Mouse (Mus musculus) spleen, adult 2 months (tissue): ENCODE measurements around the gene Srgap2. TPM values are rescaled to one million over a fixed set of nuclear protein-coding genes. Genes with fewer than 3 reads are reported as not detected.
"Not testable (repeated sequence)": the region's sequence is repeated elsewhere in the genome, so short reads cannot be mapped to it uniquely, and the experiment has no call there.

Source experiments
- DNase-seq, 2 experiments: peaks; one replicate each; pipeline versions ENCODE4 v3.0.0 to v3.0.0-alpha.2; 2012 to 2021; ENCODE audit warnings: low spot score in 2 of 2, low read depth in 1 of 2
- H3K27ac ChIP-seq: fragments of 200-500 bp; 2 replicates; pipeline ENCODE4 v1.5.1; 2012; ENCODE audit warnings: low read length, inconsistent platforms; ENCODE audit not compliant: insufficient read depth
- H3K27me3 ChIP-seq: fragments of 200-500 bp; 2 replicates; pipeline ENCODE4 v1.6.1; 2012; ENCODE audit warnings: mild to moderate bottlenecking, moderate library complexity, low read length, inconsistent platforms; ENCODE audit not compliant: control insufficient read depth, insufficient read depth
- H3K36me3 ChIP-seq: fragments of 200-500 bp; 2 replicates; pipeline ENCODE4 v1.6.1; 2012; ENCODE audit warnings: mild to moderate bottlenecking, low read length, inconsistent platforms; ENCODE audit not compliant: control insufficient read depth, insufficient read depth
- H3K4me1 ChIP-seq: fragments of 200-500 bp; 2 replicates; pipeline ENCODE4 v1.6.1; 2011; ENCODE audit warnings: inconsistent platforms; ENCODE audit not compliant: control insufficient read depth, insufficient read depth, insufficient read length
- H3K4me3 ChIP-seq: fragments of 200-500 bp; 2 replicates; pipeline ENCODE4 v1.5.1; 2011; ENCODE audit warnings: mild to moderate bottlenecking, inconsistent platforms; ENCODE audit not compliant: insufficient read depth, insufficient read length; ENCODE audit errors: extremely low read depth
- CTCF ChIP-seq: fragments of 200-500 bp; IDR thresholded peaks from 2 replicates; pipeline ENCODE4 v1.5.1; 2011; ENCODE audit warnings: mild to moderate bottlenecking, inconsistent platforms; ENCODE audit not compliant: insufficient read depth, insufficient read length, insufficient replicate concordance; ENCODE audit errors: extremely low read depth
- POLR2A ChIP-seq: fragments of 200-500 bp; IDR thresholded peaks from 2 replicates; pipeline ENCODE4 v1.6.1; 2011; ENCODE audit warnings: low read depth, low read length, inconsistent platforms
- WGBS: fragments of 180-500 bp; shearing (Covaris S2); methylation state at CpG from one replicate; pipeline ENCODE4 v1.1.7; 2018; 5-methylcytosine and 5-hydroxymethylcytosine counted together
- polyA plus RNA-seq: library from polyadenylated mRNA; depleted of rRNA; stranded (reverse); fragments of >200 nt; gene quantifications from 2 replicates; pipeline ENCODE4 v1.2.3, GENCODE M21; 2012

The Srgap2 gene
- polyA plus RNA-seq, 1 experiment: 11.0 TPM

DNA sequence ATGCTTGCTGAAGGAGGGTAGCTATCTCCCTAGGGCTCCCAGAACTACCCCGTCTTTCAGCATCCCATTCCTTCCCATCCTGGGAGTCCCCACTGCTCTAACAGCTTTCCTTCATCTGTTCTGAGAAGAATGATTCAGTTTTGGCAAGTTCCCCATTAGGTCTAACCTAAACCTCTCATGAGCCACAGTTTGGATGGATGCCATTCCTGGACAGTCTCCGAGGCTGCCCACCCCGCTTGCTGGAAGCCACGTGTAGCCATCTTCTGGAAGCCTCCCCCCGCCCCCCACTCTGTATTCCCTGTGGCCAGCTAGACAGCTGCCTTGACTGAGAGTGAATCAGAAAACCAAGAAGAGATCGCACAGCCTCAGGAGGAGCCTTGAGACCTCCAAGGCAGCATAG is 269.9 kb downstream of the Srgap2 start:
- Histone ChIP-seq H3K27ac (no peak overlapping the region), H3K27me3 (no peaks in the 10 kb centered on the region), H3K4me3 (no peak overlapping the region), H3K36me3 (peaks cover 6% of the 10 kb centered on the region), H3K4me1 (no peaks in the 10 kb centered on the region)
- TF ChIP-seq CTCF: no peak
- TF ChIP-seq POLR2A: no peak
- WGBS: 92% methylated on average over 6 of the region's 6 CpGs
- DNase-seq: no peak

DNA sequence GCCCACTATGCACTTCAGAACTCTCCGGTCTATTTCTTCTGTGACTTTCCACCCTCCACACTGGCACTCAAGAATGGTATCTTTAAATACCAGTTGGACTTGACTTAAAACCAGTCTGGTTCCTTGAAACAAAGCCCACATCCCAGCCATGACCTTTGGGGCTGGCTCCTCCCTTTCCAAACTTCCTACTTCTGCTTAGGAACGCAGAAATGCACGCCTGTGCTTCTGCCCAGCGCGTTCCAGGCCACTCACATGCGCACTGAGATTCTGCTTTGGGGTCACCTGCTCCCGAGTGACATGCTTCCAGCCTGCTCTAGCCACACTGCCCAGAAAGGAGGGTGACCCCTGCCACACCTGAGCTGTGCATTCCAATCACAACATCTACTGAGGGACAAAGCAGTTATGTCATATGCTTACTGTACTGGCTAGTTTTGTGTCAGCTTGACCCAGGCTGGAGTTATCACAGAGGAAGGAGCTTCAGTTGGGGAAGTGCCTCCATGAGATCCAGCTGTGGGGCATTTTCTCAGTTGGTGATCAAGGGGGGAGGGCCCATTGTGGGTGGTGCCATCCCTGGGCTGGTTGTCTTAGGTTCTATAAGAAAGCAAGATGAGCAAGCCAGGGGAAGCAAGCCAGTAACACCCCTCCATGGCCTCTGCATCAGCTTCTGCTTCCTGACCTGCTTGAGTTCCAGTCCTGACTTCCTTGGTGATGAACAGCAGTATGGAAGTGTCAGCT is 274.5 kb downstream of the Srgap2 start:
- H3K4me3 ChIP-seq, H3K27me3 ChIP-seq, DNase-seq, H3K4me1 ChIP-seq, H3K27ac ChIP-seq, H3K36me3 ChIP-seq: not testable (repeated sequence)
- 55% methylated on average over 7 of the region's 7 CpGs for WGBS

DNA sequence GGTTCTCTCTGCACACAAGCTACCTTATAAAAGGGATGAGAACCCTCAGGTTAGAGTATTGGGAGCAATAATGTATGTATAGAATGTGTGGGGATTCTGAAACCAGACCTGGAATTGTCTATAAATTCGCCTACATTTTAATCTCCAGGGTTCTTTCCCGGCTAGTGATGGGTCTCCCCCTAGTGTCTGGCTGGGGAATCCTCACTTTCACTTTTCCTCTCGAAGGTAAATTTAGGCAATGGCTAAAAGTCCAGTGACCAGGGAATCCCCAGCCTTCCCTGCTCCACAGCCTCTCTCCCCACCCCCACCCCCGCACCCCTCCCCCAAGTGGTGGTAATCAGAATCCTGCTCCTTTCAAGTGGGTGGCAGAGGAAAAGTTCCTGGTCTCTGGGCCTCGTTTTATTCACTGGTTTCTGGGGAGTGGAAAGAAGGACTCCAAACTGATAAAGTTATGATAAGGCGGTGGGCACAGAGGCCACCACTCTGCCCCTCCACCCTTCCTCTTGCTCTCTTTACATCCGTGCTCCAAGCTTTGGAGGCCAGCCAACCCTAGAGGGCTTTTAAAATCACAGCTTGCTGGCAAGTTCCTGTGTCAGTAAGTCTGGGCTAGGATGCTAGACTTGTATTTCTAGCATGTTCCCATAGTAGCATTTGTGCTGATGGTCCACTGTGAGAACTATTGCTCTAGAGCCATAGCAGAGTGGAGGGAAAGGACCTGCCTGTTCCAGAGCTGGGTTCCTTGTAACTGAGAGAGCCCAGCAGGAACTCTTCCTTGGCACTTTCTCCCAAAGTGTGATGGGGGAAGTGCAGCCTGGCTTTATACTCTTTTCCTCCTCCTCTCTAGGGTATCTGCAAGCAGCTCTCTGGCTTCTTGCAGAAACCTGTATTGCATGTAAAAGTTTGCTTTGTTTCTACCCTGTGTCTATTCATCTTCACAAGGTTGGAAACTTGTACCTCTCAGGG is 280.4 kb downstream of the Srgap2 start:
- peaks cover 12% of the 10 kb centered on the region for H3K4me1 ChIP-seq
- no peaks in the 10 kb centered on the region for H3K36me3 ChIP-seq
- WGBS: 12% methylated on average over 7 of the region's 7 CpGs
- no peak overlapping the region for H3K4me3 ChIP-seq
- H3K27ac ChIP-seq: no peak overlapping the region
- peaks cover 10% of the 10 kb centered on the region for H3K27me3 ChIP-seq
- DNase-seq: no peak
- TF ChIP-seq CTCF: peak; percentile 24; the same call in 1 of the 2 replicates
- no peak for TF ChIP-seq POLR2A

DNA sequence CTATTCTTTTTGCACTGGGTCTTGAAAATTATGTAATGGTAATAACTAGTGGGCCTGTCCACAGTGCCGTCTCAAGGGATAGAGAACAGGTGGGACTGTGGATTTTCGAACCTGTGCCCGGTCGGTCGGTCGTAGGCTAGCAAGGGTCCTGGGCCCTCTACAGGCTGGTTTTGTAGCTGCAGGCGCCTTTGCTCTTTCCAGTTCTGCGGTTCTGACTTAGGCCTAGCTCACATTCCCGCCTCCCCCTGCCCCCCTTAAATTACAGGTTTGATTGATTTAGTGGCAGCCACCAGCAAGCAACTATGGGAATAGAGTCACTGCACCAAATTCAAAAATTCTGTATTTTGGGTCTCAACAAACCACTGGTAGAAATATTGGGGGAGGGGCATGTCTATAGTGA is 281.2 kb downstream of the Srgap2 start:
- Histone ChIP-seq H3K4me3 (peak overlapping the region; percentile 76; the same call in 1 of the 2 replicates), H3K27ac (no peak overlapping the region), H3K4me1 (peaks cover 12% of the 10 kb centered on the region), H3K36me3 (no peaks in the 10 kb centered on the region), H3K27me3 (peaks cover 10% of the 10 kb centered on the region)
- no peak for TF ChIP-seq POLR2A
- TF ChIP-seq CTCF: peak; percentile 34; the same call in 1 of the 2 replicates
- peak in 1 of 2 experiments; percentile 41 for DNase-seq
- 5% methylated on average over 9 of the region's 9 CpGs for WGBS

DNA sequence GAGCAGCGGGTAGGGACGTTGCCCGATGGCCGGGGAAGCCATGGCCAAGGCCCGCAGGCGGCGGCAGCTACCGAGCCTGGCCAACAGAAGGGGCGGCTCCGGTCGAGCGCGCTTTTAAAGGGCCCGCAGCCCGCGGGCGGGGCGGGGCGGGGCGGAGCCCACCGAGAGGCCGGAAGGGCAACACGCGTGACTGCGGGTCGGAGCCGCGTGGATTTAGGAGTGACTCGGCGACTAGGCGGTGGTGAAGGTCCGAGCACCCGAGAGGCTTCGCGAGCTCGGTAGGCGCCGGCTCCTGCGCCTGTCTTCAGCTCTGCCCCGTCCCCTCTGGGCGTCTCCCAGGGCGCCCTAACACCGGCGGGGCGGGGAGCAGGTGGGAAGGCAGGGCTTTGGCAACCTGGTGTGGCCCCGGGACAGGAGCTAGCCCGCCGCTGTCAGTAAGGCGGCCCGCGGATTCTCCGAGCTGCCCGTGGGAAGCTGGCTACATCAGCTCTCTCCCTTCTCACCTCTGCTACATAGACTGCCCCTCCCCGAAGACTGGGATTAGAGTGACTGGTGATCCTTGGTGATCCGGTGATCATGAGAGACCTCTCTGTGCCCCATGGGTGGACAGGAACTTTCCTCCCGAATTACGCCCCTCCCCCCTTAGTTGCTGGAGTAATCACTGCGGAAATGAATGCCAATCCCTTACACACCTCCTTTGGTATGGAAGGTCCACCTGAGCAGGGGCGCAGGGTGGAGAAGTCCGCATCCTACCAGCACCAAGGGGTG is 281.9 kb downstream of the Srgap2 start, which contains the start of gene Rassf5:
TSS of gene Rassf5 (minus strand) at position 170 of the 768 bp plus-strand sequence.
- no peak within 1 kb of the TSS for H3K27ac ChIP-seq
- 2% methylated on average over 60 of the region's 60 CpGs for WGBS
- DNase-seq: peak in 1 of 2 experiments; percentile 52
- H3K4me1 ChIP-seq: peaks cover 12% of the 10 kb centered on the region
- peaks cover 10% of the 10 kb centered on the region for H3K27me3 ChIP-seq
- TF ChIP-seq CTCF (no peak), POLR2A (no peak; the same call in 1 of the 2 replicates)
- H3K36me3 ChIP-seq: no peaks in the 10 kb centered on the region
- peak within 1 kb of the TSS; percentile 76 for H3K4me3 ChIP-seq

DNA sequence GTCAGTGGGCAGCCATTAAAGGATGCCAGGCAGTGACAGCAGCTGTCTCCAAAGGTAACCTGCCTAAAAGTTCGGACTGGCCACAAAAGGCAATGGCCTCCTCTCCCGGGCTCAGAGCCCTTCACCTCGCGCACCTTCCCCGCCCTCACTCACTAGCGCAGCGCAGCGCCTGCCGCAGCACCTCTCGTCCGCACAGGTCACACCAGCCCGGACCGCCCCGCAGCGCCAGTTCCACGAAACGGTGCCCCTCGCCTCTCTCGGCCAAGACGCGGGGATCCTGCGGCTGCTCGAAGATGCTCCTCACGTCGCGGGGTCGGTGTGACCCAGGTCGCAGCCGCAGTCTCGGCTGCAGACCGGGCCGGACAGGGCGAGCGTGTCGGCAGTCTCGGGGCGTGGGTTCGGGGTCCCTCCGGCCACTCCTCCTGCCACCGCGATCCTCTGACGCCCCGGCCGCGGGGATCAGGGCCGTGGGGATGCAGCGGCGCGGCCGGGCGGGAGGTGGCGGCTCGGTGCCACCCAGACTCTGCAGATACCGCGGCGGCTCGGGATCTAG is 282.5 kb downstream of the Srgap2 start:
- 4% methylated on average over 56 of the region's 57 CpGs for WGBS
- H3K27me3 ChIP-seq: peaks cover 10% of the 10 kb centered on the region
- H3K27ac ChIP-seq: no peak overlapping the region
- H3K36me3 ChIP-seq: no peaks in the 10 kb centered on the region
- no peak for TF ChIP-seq POLR2A
- TF ChIP-seq CTCF: no peak
- H3K4me1 ChIP-seq: peaks cover 12% of the 10 kb centered on the region
- peak overlapping the region; percentile 76 for H3K4me3 ChIP-seq
- no peak for DNase-seq
